In genomic region chr19:52768117-52768516, GRCm38 (mm10) we compare ENCODE assay signal across 17 mouse cellular contexts.
"Had no signal": no experiment of that assay in that cellular context is flagged by ENCODE, and none has a peak within 500 bp of the region (broad histone marks: within the 10 kb centered on the region; RNA-seq: fewer than 3 reads in every experiment).

No protein-coding gene starts in this region.

- H3K4me2 ChIP-seq: limb, embryonic 12.5 days; liver, embryonic 13.5 days; lung, embryonic 15.5 days; midbrain, embryonic 11.5 days; midbrain, embryonic 15.5 days; neural tube, embryonic 12.5 days; stomach, embryonic 15.5 days had no signal

- H3K36me3 ChIP-seq: limb, embryonic 12.5 days; liver, embryonic 13.5 days; lung, embryonic 15.5 days; midbrain, embryonic 15.5 days; neural tube, embryonic 12.5 days; stomach, embryonic 15.5 days had no signal

- H3K4me1 ChIP-seq: limb, embryonic 12.5 days; liver, embryonic 13.5 days; lung, embryonic 15.5 days; megakaryocyte, embryonic 14.5 days; midbrain, embryonic 15.5 days; neural tube, embryonic 12.5 days; stomach, embryonic 15.5 days had no signal

- ATAC-seq: intestine, postnatal 0 days; liver, postnatal 0 days; midbrain, embryonic 15.5 days had no signal

- H3K27me3 ChIP-seq: limb, embryonic 12.5 days; liver, embryonic 13.5 days; lung, embryonic 15.5 days; megakaryocyte, embryonic 14.5 days; midbrain, embryonic 15.5 days; neural tube, embryonic 12.5 days; stomach, embryonic 15.5 days had no signal

- H3K4me3 ChIP-seq: limb, embryonic 12.5 days; liver, embryonic 13.5 days; lung, embryonic 15.5 days; megakaryocyte, embryonic 14.5 days; midbrain, embryonic 15.5 days; neural tube, embryonic 12.5 days; stomach, embryonic 15.5 days had no signal

- H3K27ac ChIP-seq: limb, embryonic 12.5 days; liver, embryonic 13.5 days; lung, embryonic 15.5 days; macrophage; midbrain, embryonic 15.5 days; neural tube, embryonic 12.5 days; stomach, embryonic 15.5 days had no signal

- H3K9ac ChIP-seq: limb, embryonic 12.5 days; liver, embryonic 13.5 days; liver, postnatal 0 days; lung, embryonic 15.5 days; midbrain, embryonic 15.5 days; neural tube, embryonic 12.5 days; stomach, embryonic 15.5 days had no signal

- DNase-seq: kidney, adult 8-10 months; kidney, postnatal 25 days; liver; liver, embryonic 13.5 days; liver, postnatal 0 days; lung, postnatal 14 days; thymus, adult 2 months; thymus, postnatal 25 days had no signal

- H3K9me3 ChIP-seq: lung, embryonic 15.5 days; midbrain, embryonic 15.5 days; stomach, embryonic 15.5 days had no signal
